Mouse (Mus musculus) T-helper 1 cell (primary cell): ENCODE measurements at regions not wholly inside any gene's neighbourhood (a gene's known extent, or its start where the extent isn't known, plus 50 kb on each side); places are given as distances from the start of the nearest gene placed in this dataset.

Experiments
- in situ Hi-C: fragments of 300-600 bp; cut with MboI, MseI; formaldehyde crosslinking; loops from one replicate; pipeline ENCODE4 v1.15.1; 2025; ENCODE audit warnings: high pct_unique_total_duplicates

- in situ Hi-C loops: no loop called here
These were observed 50.9 kb upstream of the Fstl1 start for GRCm38 (mm10) chr16:37725745-37726144.

- in situ Hi-C loops: no loop called here
These were observed 60.9 kb upstream of the Ndufb4 start for GRCm38 (mm10) chr16:37715173-37715572.

GRCm38 (mm10) chr16:37714276-37714675, 60.0 kb upstream of the Ndufb4 start:
- in situ Hi-C loops: loop anchor here (5.0 kb wide), 1 partner anchor 1197 kb away; no protein-coding TSS in a partner anchor

DNA sequence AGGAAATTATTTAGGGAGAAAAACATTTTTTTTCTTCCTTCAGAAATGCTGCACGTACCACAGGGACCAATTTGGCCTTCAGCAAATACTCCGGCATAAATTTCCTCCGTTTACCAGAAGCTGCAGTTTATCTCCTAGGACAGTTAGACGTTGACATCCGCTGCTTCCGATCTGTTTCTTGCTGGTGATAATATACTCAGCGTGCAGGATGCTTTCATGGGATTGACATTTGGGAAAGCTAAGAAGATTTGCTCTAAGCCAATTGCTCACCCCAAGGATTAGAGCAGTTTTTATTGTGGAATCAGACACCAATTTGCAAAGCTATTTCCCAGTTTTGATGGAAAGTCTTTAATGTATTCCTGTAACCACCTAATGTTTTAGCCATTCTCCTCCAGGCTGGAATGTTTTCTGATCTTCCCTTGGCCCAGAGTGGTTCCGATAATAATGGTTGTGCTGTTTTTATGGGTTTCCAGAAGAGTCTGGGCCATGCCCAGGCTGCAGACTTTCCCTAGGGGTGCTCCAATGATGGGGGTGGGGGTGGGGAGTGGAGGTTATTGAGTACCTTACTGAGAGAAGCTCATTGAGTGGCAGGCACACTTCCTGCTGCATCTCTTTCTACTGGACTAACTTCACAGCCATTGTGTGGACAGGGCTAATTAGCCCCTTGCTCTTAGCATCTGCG, 52.1 kb upstream of the Ndufb4 start:
- in situ Hi-C loops: no loop called here

GRCm38 (mm10) chr16:37705209-37705608, 51.0 kb upstream of the Ndufb4 start:
- in situ Hi-C loops: no loop called here

DNA sequence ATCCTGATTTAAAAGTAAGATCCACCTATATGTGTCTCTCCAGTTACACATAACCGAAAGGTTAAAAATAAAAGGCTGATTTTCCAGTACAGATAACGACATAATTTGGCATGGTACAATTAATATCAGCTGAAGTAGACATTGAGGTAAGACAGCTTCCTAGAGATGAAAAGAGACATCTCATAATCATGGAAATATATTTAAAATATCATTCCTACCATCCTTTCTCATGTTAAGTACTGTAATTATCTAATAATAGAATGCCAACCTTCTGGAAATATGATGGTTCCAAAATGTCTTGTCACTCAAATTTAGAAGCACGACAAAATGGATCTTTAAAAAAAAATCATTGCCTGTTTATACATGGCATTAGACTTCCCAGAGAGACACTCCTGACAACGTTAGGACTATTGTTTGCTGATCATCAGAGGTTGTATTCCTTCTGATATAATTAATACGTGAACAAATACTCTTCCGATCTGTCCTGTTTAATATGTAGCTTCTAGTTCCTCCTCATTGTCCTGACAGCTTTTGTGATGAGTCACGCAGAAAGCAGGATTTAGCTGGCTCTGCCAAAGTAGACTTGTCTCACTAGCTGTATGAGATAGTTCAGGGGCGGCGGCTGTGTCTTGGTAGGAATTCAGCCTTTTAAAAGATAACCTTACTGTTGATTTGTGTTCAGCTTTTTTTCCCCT, 50.4 kb upstream of the Ndufb4 start:
- in situ Hi-C loops: no loop called here
